Mouse (Mus musculus): ENCODE results near the gene C530008M17Rik.

- no peak for TF ChIP-seq CTCF (IDR thresholded peaks at IDR 0.05; ENCODE audit: borderline replicate concordance, insufficient read depth, low read depth, low read length)
- no peak for TF ChIP-seq POLR2A (IDR thresholded peaks at IDR 0.05; ENCODE audit: borderline replicate concordance, insufficient read depth, low read length)
Observed at GRCm38 (mm10) chr5:76884107-76884506, 227.8 kb downstream of the C530008M17Rik start.

Data from cerebellum, adult 2 months (tissue).